Mouse (Mus musculus) liver, postnatal 0 days (tissue): ENCODE measurements around the gene Grid2. TPM values are rescaled to one million over a fixed set of nuclear protein-coding genes. Genes with fewer than 3 reads are reported as not detected.

Experiments used
- ATAC-seq: fragments of 200-750 bp; cut with Nextera tagmentation; 2 replicates; pipeline ENCODE4 v1.8.0; 2017; ENCODE audit warnings: mild to moderate bottlenecking, moderate library complexity
- DNase-seq: peaks from one replicate; pipeline ENCODE4 v3.0.0-alpha.2; 2016
- H3K27ac ChIP-seq: fragments of 300-500 bp; sonication (generic); 2 replicates; pipeline ENCODE4 v1.5.1; 2014; ENCODE audit warnings: antibody characterized with exemption, moderate library complexity, mild to moderate bottlenecking, low read depth
- H3K27me3 ChIP-seq: fragments of 300-500 bp; sonication (generic); 2 replicates; pipeline ENCODE4 v1.6.1; 2014; ENCODE audit warnings: low read length, control low read depth, mixed read lengths; ENCODE audit not compliant: insufficient read depth
- H3K36me3 ChIP-seq: fragments of 300-500 bp; sonication (generic); replicated peaks from 2 replicates; pipeline ENCODE4 v1.6.1; 2014; ENCODE audit warnings: mild to moderate bottlenecking, control low read depth, low read length, moderate library complexity, mixed read lengths; ENCODE audit not compliant: insufficient read depth
- H3K4me1 ChIP-seq: fragments of 300-500 bp; sonication (generic); 2 replicates; pipeline ENCODE4 v1.6.1; 2014; ENCODE audit warnings: antibody characterized with exemption, mild to moderate bottlenecking, control low read depth; ENCODE audit not compliant: insufficient read depth
- H3K4me2 ChIP-seq: fragments of 300-500 bp; sonication (generic); 2 replicates; pipeline ENCODE4 v1.6.1; 2014; ENCODE audit warnings: low read depth, mild to moderate bottlenecking, low read length, moderate library complexity, mixed read lengths
- H3K4me3 ChIP-seq: fragments of 300-500 bp; sonication (generic); 2 replicates; pipeline ENCODE4 v1.5.1; 2014; ENCODE audit warnings: low read depth, low read length
- H3K9ac ChIP-seq: fragments of 300-500 bp; sonication (generic); replicated peaks from 2 replicates; pipeline ENCODE4 v1.6.1; 2014; ENCODE audit warnings: mild to moderate bottlenecking, moderate library complexity
- H3K9me3 ChIP-seq: fragments of 300-500 bp; sonication (generic); 2 replicates; pipeline ENCODE4 v1.6.1; 2016; ENCODE audit warnings: mild to moderate bottlenecking, control low read depth, low read length, mixed read lengths
- CTCF ChIP-seq: sonication (generic); IDR thresholded peaks from 2 replicates; pipeline ENCODE4 v1.5.1; 2016; ENCODE audit warnings: antibody characterized with exemption, low read depth
- EP300 ChIP-seq: IDR thresholded peaks from 2 replicates; pipeline ENCODE4 v1.6.1; 2016; ENCODE audit warnings: antibody characterized with exemption, low read depth, mild to moderate bottlenecking
- WGBS: fragments of 180-500 bp; shearing (Covaris S2); extraction: QIAGEN DNeasy Blood & Tissue Kit; methylation state at CpG from one replicate; pipeline ENCODE4 v1.1.7; 2014; ENCODE audit not compliant: insufficient replicate concordance; 5-methylcytosine and 5-hydroxymethylcytosine counted together
- polyA plus RNA-seq: library from polyadenylated mRNA; unstranded; fragments of >200 nt; fragmentation: Nextera tagmentation; extraction: Ambion mirVana; gene quantifications from 2 replicates; pipeline ENCODE4 v1.2.1, GENCODE M21; 2015

Grid2 gene
- polyA plus RNA-seq, 1 experiment from 2014 or later, result not detected

DNA sequence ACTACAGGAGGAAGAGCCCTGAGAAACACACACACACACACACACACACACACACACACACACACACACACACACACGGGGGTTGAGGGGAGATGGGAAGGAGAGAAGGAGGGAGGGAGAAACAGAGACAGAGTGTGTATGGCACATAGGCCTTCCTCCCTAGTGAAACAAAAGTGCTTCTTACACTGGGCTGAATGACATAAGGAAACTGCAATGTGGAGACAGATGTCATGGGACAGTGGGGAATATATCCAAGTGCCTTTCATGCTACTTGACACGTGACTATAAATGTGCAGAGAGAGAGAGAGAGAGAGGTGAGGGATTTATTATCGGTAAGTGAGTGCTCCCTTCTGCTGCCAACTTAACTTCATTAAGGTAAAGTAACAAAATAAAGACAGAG lies 639.0 kb downstream of the Grid2 start:
- Histone ChIP-seq H3K27ac (no peak overlapping the region), H3K27me3 (no peaks in the 10 kb centered on the region), H3K4me2 (no peak overlapping the region), H3K4me3 (no peak overlapping the region), H3K9me3 (no peaks in the 10 kb centered on the region), H3K9ac (no peak overlapping the region), H3K36me3 (no peaks in the 10 kb centered on the region), H3K4me1 (no peaks in the 10 kb centered on the region)
- WGBS, result 65% methylated on average over 3 of the region's 3 CpGs
- ATAC-seq (no peak), DNase-seq (no peak)
- TF ChIP-seq EP300, result no peak
- no peak for TF ChIP-seq CTCF

DNA sequence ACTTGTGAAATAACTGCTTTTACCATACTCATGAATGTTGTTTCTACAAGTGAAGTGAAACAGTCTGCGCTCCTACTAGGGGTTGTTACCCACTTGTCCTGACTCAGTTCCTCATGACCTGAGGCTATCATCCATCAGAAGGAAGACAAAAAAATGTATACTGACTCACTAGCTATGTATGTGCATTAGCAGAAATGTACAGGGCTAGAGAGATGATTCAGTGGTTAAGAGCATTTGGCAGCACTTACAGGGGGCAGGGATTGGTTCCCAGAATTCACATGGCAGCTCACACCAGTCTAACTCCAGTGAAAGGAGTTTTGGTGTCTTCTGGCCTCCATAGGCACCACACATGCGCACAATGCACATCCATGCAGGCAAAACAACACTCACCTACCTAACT lies 642.5 kb downstream of the Grid2 start:
- H3K27ac ChIP-seq, result no peak overlapping the region
- no peak for ATAC-seq
- no peak overlapping the region for H3K4me3 ChIP-seq
- TF ChIP-seq EP300 (no peak), CTCF (no peak)
- DNase-seq, result no peak
- no peaks in the 10 kb centered on the region for H3K27me3 ChIP-seq
- 75% methylated on average over 2 of the region's 2 CpGs for WGBS
- H3K4me1 ChIP-seq, result no peaks in the 10 kb centered on the region
- no peak overlapping the region for H3K4me2 ChIP-seq
- H3K36me3 ChIP-seq, result no peaks in the 10 kb centered on the region
- no peaks in the 10 kb centered on the region for H3K9me3 ChIP-seq
- H3K9ac ChIP-seq, result no peak overlapping the region

DNA sequence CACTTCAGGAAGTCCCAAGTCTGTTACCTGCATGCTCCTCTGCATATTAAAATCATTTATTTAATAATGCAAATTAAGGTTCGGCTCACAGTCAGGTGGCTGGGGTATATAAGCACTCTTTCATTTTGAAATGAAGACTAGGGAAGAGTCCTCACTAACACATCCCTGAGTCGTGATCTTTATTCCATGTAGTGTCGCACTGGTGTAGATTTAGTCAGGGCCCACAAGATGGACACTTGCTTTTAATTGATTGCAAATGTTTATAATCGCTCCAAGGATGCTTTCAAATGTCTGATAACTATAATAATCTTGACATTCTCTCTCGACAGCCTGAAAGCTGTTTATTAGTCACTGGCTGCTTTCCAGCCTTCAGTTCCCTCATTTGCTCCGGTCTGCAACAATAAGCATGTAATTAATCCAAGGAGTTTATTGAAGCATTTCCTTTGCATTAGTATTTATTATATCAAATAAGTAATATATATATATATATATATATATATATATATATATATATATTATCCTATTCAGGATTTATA lies 661.4 kb downstream of the Grid2 start:
- 70% methylated on average over 6 of the region's 6 CpGs for WGBS
- TF ChIP-seq EP300 (no peak), CTCF (no peak)

GRCm38 (mm10) chr6:63921951-63922350 lies 666.3 kb downstream of the Grid2 start:
- H3K27ac ChIP-seq, result no peak overlapping the region
- H3K4me2 ChIP-seq, result no peak overlapping the region
- ATAC-seq, result no peak
- H3K4me1 ChIP-seq, result no peaks in the 10 kb centered on the region
- no peaks in the 10 kb centered on the region for H3K27me3 ChIP-seq
- no peaks in the 10 kb centered on the region for H3K36me3 ChIP-seq
- H3K4me3 ChIP-seq, result no peak overlapping the region
- WGBS, result 73% methylated on average over 6 of the region's 6 CpGs
- no peak overlapping the region for H3K9ac ChIP-seq
- DNase-seq, result no peak
- no peaks in the 10 kb centered on the region for H3K9me3 ChIP-seq
- TF ChIP-seq CTCF (no peak), EP300 (no peak)

More for the DNA sequence above, 661.4 kb downstream of the Grid2 start:
- DNase-seq (no peak), ATAC-seq (no peak)
- Histone ChIP-seq H3K27ac (no peak overlapping the region), H3K4me3 (no peak overlapping the region), H3K9ac (no peak overlapping the region), H3K27me3 (no peaks in the 10 kb centered on the region), H3K36me3 (no peaks in the 10 kb centered on the region), H3K4me1 (no peaks in the 10 kb centered on the region), H3K4me2 (no peak overlapping the region), H3K9me3 (no peaks in the 10 kb centered on the region)

- Histone ChIP-seq H3K4me2 (no peak overlapping the region), H3K4me3 (no peak overlapping the region), H3K9me3 (no peaks in the 10 kb centered on the region), H3K27me3 (no peaks in the 10 kb centered on the region), H3K27ac (no peak overlapping the region), H3K9ac (no peak overlapping the region), H3K4me1 (no peaks in the 10 kb centered on the region), H3K36me3 (no peaks in the 10 kb centered on the region)
- no peak for DNase-seq
- TF ChIP-seq EP300 (no peak), CTCF (no peak)
- ATAC-seq, result no peak
Measured at GRCm38 (mm10) chr6:63931201-63931600, 675.5 kb downstream of the Grid2 start.

DNA sequence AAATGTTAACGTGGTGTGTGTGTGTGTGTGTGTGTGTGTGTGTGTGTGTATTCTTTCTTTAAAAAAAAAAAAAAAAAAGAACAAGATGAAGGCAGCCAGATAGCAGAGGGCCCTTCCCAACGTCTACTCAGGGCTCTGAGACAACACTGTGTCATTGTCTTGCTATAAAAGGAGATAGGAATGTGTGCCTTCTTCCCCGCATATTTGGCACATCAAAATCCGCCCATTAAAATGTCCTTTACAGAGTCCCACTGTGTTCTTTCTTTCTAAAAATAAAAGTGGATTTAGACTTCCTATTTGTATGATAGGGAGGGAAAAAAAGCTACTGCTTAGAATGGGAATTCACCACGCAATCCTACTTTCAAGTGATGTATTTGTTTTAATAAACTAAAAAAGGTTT lies 691.0 kb downstream of the Grid2 start:
- Histone ChIP-seq H3K4me2 (no peak overlapping the region), H3K4me1 (no peaks in the 10 kb centered on the region), H3K9ac (no peak overlapping the region), H3K4me3 (no peak overlapping the region), H3K27me3 (no peaks in the 10 kb centered on the region), H3K36me3 (no peaks in the 10 kb centered on the region), H3K27ac (no peak overlapping the region), H3K9me3 (no peaks in the 10 kb centered on the region)
- TF ChIP-seq CTCF, result no peak
- TF ChIP-seq EP300, result no peak
- WGBS, result 57% methylated on average over 5 of the region's 5 CpGs
- no peak for DNase-seq
- ATAC-seq, result no peak

DNA sequence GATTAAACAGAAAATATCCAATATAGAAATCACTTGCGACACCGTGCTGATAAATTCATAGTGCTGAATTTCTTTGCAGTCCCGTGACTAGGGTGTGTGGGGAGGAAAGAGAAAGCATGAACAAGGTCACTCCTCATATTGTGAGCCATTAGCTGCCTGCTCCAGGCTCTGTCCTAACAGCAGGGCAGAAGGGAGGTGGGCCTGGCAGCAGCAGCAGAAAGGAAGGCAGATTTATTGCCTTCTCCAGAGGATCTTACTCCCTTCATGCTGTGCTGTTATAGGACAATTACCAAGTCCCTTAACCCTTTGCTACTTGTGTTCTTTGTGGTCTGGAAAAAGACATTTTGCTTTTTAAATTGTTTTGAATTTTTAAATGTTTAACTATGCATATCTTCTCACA lies 708.1 kb downstream of the Grid2 start:
- Histone ChIP-seq H3K27ac (no peak overlapping the region), H3K4me1 (no peaks in the 10 kb centered on the region), H3K9me3 (no peaks in the 10 kb centered on the region), H3K27me3 (no peaks in the 10 kb centered on the region), H3K4me3 (no peak overlapping the region), H3K36me3 (no peaks in the 10 kb centered on the region), H3K4me2 (no peak overlapping the region), H3K9ac (no peak overlapping the region)
- ATAC-seq (no peak), DNase-seq (no peak)
- WGBS, result 80% methylated on average over 3 of the region's 3 CpGs
- no peak for TF ChIP-seq EP300
- TF ChIP-seq CTCF, result no peak
